Mouse (Mus musculus): Measurements from ENCODE around the gene Olfr71. TPM values are rescaled to one million over a fixed set of nuclear protein-coding genes. Genes with fewer than 3 reads are reported as not detected.

Gene Olfr71
- not detected in 2 replicates for polyA plus RNA-seq (2012; rRNA removed)

DNA sequence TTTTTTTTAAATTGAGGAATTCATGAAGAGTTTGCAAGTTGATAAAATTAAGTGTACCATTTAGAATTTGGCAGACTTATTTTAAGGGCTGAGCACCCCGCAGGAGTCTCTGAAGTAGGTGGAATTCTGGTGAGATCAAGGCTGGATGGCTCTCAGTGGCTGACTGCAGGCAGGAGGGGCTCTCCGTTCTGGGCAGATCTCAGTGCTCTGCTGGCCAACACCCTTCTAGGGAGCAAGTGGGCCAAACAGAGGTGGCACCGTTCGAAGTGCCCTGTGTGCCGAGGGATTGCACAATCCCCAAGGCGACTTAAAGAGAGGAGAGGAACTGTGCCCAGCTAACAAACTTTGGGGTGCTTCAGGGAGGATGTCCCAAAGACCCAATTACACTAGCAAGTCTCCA lies at the start of gene Olfr71:
Gene Olfr71 (minus strand): TSS at position 387 of the 400 bp plus-strand sequence.
- DNase-seq (ENCODE audit: low spot score), result no peak

DNA sequence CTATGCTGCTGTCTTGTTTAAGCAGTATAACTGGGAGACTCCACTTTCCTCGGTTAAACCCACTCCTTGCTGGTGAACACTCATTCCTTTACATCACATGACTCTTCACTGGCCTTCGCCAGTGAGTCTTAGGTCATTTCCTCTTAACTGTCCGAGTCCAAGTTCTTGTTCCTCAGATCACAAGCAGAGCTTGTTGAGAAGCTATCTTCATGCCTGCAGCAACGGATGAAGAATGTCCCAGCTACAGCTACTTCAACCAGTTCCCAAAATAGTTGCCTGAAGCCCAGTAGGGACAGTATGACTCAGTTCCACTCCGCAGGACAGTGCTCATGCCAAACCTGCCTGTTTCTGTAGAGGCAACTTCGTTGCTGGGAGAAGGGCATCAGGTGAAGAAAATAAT lies 47.2 kb upstream of the Olfr71 start:
- DNase-seq (ENCODE audit: low spot score), result no peak

DNA sequence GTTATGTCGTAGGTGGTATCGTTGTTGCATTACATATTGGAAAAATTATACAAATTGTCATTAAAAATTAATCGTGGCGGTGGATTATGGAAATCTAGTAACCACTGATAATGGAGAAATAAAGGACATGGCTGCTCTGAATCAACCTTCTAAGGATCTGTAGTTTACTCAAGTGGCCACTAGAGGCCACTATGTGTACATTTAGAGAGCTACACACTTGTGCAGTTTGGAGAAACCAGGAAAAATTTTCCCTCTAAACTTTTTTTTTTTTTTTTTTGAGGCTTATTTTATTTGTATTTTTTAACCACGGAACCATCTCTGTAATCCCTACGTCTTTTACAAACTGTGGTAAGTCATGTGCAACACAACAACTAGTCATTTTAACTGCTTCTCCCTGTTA lies 35.1 kb upstream of the Olfr71 start:
- DNase-seq (ENCODE audit: low spot score), result no peak

GRCm38 (mm10) chr4:43743099-43743498 lies 33.0 kb upstream of the Olfr71 start:
- DNase-seq (ENCODE audit: low spot score), result no peak

DNA sequence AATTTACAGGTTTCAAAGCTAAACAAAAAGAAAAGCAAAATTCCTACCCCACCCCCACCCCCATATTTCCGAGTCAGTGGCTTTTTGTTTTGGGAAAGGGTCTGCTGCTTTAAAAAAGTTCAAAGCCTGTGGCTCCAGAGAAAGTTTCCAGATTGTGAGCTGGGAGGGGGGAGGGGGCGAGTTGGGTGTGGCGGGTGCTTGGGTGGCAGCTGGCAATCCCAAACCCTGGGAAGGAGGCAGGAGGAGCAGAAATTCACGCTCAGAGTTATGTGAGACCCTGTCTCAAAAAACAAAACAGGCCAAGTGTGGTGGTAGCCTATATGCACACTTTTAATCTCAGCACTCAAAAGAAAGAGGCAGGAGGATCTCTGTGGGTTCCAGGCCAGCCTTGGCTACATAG lies 32.6 kb upstream of the Olfr71 start:
- no peak for DNase-seq (ENCODE audit: low spot score)

- DNase-seq (ENCODE audit: low spot score), result no peak
Measured at GRCm38 (mm10) chr4:43741526-43741925, 31.5 kb upstream of the Olfr71 start.

DNA sequence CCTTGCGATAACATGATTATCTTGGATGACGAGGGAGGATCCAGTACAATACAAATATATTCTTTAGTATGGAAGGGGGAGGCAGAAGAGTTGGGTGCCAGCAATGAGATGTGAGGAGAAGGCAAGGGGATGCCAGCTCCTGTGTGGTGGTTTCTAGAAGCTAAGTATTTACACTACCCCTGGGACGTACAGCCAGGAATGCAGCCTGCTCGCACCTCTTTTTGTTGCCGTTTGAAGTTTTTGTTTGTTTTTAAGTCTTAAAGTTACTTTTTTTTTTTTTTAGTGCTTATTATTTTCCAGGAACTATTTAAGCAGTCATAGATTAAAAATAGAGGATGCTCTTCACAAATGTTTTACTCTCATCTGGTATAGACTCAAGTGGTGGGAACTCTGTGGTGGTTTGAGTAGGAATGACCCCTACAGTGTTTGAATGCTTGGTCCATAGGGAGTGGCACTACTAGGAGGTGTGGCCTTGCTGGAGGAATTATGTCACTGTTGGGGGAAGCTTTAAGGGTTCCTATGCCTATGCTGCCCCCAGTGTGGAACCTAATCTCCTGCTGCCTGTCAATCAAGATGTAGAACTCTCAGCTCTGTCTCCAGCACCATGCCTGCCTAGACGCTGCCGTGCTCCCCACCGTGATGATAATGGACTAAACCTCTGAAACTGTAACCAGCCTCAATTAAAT lies 29.1 kb upstream of the Olfr71 start:
- no peak for DNase-seq (ENCODE audit: low spot score)

DNA sequence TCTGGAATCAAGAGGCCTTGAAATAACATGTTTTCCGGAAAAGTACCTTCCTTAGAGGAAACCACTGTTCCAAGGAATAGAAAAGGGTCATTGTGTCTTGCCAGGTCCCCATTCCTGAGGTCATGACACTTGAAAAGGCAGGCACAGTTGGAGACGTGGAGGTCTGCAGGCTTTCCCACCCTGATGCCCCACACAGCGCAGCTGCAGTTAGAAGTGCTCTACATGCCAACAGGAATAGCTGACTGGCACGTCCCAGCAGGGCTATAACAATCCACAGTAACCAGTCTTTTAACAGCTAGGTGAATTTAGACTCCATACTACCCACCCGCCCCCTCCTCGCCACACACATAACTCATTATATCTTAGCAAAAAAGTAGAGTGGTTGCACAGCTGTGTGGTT lies 27.1 kb upstream of the Olfr71 start:
- no peak for DNase-seq (ENCODE audit: low spot score)

DNA sequence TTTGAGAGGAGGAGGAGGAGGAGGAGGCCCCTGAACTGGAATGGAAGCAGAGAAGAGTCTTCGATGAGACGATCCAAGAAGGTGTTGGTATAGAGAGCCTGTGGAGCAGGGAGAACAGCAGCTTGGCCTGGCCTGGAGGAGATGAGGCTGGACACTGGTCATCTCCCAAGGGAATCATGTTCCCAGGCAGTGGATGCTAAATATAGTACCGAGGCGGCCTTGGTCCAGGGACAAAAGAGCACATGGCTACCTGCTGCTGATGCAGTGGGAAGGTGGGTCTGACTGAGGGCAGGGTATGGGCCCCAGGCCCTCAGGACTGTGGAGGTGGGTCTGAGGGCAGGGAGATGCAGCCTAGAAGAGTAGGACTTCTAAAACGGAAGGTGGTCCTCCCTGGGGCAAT lies 23.1 kb upstream of the Olfr71 start:
- DNase-seq (ENCODE audit: low spot score), result no peak

DNA sequence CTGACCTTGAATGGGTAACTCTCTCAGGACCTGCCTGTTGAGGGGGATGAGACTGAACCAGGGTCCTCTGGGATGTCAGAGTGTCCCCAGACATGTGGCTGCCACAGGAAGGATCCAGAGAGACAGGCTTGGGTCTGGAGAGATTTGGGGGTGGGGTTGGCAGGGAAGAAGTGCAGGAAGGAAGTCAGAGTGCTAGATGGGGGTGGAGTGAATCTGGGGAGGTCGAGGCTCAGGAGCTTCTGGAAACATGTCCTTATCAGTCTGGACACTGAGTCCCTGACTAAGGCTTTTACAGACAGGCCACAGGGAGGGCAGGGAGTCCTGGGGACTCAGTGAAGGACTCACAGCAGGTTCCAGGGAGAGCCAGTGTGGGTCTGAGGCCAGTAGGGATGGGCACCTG lies 22.1 kb upstream of the Olfr71 start:
- DNase-seq (ENCODE audit: low spot score), result no peak

DNA sequence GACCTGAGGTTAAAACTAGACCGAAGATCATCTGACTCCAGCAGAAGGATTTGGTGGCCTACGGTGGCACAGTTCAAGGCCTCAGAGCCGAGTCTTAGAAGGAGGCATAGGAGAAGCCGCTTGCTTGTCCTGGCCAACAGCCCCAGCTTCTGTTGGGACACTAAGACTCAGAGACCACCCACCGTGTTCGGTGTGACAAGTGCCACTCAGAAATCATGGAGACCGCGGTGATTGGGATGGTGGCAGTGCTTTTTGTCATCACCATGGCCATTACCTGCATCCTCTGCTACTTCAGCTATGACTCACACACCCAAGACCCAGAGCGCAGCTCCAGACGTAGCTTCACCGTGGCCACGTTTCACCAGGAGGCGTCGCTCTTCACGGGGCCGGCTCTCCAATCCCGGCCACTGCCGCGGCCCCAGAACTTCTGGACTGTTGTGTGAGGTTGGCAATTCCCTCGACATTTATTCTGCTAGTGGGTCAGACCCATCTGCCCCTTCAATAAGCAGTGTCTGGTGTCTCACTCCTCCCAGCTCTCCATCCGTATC lies 20.8 kb upstream of the Olfr71 start:
- no peak for DNase-seq (ENCODE audit: low spot score)

DNA sequence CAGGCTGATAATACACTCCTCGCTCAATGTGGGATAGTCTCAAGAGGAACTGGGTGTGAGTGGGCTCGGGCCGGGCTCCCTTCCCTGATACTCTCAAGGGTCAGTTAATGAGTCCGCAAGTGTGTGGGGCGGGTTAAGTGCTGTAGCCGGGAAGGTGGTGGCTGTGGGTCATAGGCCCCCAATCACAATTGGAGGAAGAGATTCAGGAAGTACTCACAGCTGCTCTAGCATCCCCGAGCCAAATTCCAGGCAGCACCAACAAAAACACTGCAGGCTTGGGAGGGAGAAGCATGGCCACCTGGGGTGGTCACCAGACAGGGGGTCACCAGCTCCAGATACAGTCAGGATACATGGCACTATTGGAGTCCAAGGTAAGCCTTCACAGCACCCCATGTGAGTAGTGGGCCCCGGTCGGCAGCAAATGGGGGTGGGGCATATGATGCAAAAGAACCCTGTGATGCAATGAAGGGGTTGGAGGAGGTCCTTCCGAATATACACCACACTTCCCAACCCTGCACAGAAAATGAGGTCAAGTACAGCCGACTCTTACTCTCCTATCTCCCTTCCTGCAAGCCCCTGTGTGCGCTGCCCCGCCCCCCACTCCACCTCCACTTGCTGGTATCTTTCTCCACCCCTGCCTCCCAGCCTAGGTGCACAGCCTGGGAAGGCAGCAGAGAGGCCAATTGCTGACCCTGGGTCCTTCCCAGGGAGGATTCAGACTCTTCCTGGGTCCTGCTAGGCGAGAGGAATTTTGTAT lies 19.9 kb upstream of the Olfr71 start, which contains the start of gene Spaar:
Gene Spaar (plus strand): TSS at position 241 of the 757 bp plus-strand sequence.
- DNase-seq (ENCODE audit: low spot score), result no peak

- DNase-seq (ENCODE audit: low spot score), result no peak
Measured at GRCm38 (mm10) chr4:43729126-43729525, 19.1 kb upstream of the Olfr71 start.

DNA sequence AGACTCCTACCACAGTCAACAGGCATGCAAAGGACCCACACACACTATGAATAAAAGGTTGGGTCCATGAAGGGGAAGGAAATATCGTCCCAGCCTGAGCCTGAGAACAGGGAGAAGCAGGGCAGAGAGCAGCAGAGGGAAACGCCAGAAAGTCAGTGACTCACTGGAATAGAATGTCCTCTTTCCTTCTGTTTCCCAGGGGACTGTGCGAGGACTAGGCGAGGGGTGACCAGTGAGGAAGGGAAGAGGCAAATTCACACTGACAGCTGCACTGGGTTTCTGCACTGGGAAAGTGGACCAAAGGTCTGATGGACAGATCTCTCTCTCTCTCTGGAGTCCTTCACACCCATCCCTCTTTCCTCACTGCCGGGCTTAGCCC lies 18.5 kb upstream of the Olfr71 start:
- DNase-seq (ENCODE audit: low spot score), result no peak

DNA sequence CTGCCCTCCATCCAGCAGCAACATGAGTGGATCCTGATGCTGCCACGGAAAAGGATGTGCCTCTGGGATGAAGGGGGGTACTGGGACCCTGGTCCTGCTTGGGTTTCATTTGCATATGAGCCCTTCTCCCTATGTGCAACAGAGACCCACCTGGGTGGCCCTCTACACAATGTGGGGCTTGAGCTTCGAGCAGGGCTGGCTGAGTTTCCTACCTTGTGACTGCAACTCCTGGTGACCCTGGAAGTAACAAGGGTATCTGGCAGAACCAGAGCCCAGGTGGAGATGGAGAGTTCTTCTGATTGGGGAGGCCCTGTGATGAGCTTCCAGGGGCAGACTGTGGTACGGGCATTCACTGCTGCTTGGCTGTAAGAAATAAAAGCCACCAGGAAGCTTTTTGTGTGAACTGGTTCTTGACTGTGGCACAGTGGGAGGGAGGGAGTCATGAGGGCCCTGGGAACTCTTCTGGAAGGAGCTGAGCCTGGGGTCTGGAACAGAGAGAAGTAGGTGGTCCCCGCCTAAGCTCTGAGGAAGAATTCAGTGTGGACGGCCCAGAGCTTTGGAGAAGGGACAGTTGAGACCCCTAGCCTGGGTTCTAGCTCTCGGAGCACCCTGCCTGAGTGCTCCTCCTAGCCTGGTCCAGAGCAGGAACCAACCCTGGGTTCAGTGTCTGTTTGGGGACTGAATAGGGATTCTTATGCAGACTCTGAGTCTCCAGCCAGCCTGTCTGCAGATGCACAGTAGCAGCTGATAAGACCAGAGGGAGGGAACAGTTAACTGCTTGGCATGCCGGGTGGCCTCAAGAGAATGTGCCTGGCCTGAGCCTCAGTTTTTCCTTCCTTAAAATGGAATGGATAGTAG lies 17.9 kb upstream of the Olfr71 start:
- no peak for DNase-seq (ENCODE audit: low spot score)

DNA sequence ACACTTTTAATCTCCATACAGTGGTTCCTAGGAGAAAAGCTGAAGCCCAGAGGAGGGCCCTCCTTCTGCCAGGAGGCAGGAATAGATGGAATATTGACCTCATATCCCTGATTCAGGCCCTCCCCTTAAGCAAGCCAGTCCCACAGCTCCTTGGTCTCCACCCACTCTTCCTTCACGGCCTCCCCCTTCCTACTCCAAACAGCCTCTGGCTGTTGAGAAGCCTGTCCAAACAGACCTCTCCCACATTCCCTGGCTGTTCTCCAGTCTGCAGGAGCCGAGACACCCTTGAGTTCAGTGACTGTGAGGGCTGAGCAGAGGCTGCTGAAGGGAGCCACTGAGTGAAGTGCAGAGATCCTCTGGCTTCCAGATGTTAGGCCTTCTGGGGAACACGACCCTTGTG lies 16.9 kb upstream of the Olfr71 start, which contains the start of gene Hrct1:
Gene Hrct1 (plus strand): TSS at position 194 of the 400 bp plus-strand sequence.
- DNase-seq (ENCODE audit: low spot score), result no peak

DNA sequence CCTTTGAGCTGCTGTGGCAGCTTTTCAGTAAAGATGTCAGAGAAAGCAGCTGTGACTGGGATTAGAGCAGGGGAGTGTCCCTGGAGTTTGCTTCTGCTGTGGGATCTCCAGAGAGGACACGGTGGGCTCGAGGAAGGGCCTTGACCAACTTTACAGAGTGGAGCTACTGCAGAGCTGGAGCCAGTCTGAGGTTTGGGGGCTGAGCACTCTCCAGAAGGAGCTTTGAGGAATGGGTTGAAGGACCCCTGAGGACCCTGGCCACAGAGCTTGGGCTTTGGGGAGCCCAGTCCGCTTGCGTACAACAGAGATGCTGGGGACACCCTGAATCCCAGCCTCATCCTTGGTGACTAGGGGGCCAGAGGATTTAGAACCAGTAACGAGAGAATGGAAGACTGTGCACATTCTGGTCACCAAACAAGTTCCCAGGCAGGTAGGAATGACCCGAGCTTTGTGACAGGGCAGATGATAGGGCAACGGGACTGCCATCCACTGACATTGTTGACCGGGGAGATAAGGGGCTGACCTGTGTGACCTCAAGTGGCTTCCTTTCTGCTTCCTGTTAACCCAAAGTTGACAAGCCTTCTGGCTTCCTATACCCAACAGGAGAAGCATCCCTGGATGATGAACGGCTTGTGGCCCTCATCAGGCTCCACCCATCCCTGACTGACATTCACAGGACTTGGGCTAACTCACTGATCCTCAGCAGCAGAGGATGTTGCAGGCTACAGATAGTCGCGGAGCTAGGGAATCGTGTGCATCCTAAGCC lies 16.4 kb upstream of the Olfr71 start:
- no peak for DNase-seq (ENCODE audit: low spot score)

DNA sequence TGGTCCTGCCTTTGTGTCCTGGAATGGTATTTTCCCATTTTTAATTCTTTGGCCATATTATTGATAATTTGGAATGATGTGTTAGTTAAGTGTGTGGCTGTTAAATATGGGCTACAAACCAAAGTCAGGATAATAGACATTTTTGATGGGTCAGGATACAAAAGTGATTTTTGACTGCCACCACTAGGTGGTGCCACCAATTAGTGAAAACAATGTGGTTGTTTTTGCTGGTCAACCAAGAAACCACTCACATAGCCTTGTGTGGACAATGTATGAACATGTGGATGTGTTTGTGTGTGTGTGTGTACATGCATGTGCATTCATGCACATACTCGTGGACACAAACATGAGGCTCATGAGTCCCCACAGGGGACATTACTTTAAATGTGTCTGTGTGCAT lies 14.7 kb upstream of the Olfr71 start:
- no peak for DNase-seq (ENCODE audit: low spot score)

- DNase-seq (ENCODE audit: low spot score), result no peak
Measured at GRCm38 (mm10) chr4:43722191-43722590, 12.1 kb upstream of the Olfr71 start.

DNA sequence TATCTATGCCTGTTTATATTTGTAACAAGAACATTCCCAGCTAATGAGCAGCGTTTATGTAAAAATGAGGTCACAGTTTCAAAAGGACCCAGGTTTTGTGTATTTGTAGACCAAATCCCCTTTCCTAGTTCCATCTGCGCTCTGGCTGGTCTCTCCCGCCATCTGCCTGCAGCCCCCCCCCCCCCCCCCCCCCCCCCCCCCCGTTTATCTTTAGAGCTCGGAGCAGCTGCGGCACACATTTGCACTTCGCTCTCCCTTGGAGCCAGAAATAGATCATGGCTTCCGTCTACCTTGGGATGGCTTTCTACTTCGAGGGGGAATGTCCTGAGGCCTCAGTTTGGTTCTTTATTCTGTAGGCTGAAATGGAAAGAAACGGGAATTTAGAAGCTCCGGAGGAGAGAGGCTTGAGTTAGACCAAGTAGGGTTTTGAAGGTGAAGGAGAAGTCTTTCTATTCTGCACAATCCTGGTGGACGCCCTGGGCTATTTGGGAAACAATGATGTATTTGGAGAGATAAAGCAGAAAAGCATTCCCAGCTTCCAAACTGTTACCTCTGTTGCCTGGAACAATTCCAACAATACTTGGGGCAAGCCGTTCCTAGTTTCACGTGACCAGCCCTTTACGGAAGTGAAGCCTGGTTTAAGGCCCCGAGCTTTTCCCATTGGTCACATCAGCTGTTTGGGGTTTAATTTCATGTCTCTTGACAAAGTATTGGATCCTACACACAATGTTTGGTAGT lies 10.6 kb upstream of the Olfr71 start:
- no peak for DNase-seq (ENCODE audit: low spot score)
